Mouse (Mus musculus) cerebellum, postnatal 14 days (tissue): ENCODE results near the gene Gm20458.

Experiments
- DNase-seq, 2 experiments: peaks; one replicate each; pipeline ENCODE4 v3.0.0; 2021; ENCODE audit warnings: mixed read lengths in 2 of 2

Gm20458 gene

GRCm38 (mm10) chr2:164435216-164436090 is 25.3 kb upstream of the Gm20458 start:
- DNase-seq = no peak

GRCm38 (mm10) chr2:164436215-164436913 is 24.4 kb upstream of the Gm20458 start:
- DNase-seq = no peak

GRCm38 (mm10) chr2:164436961-164437360 is 23.8 kb upstream of the Gm20458 start:
- DNase-seq = no peak

GRCm38 (mm10) chr2:164437710-164438109 is 23.1 kb upstream of the Gm20458 start:
- DNase-seq = no peak

GRCm38 (mm10) chr2:164438257-164438656 is 22.5 kb upstream of the Gm20458 start:
- no peak for DNase-seq

GRCm38 (mm10) chr2:164439001-164439421 is 21.8 kb upstream of the Gm20458 start:
- no peak for DNase-seq

DNA sequence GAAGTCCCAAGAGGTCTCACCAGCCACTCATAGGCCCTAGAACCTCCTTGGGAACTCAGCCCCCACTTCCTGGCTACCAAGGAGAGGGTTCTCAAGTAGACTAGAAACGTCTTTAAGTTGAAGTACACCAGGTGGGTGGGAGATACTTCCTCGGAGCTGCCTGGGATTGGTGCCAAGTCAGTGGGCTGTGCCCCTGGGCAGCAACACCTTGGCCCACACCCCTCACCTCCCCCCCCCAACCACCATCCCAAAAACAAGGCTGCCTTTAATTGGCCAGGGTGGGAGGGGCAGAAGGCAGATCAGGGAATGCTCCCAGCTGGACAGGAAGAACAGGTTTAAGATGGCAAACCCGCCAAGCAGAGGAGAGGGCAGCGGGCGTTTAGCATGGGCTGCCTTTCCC is 20.5 kb upstream of the Gm20458 start:
- no peak for DNase-seq

GRCm38 (mm10) chr2:164441155-164441554 is 19.6 kb upstream of the Gm20458 start:
- DNase-seq = no peak

- DNase-seq = no peak
Measured at GRCm38 (mm10) chr2:164441731-164442130, 19.0 kb upstream of the Gm20458 start.

DNA sequence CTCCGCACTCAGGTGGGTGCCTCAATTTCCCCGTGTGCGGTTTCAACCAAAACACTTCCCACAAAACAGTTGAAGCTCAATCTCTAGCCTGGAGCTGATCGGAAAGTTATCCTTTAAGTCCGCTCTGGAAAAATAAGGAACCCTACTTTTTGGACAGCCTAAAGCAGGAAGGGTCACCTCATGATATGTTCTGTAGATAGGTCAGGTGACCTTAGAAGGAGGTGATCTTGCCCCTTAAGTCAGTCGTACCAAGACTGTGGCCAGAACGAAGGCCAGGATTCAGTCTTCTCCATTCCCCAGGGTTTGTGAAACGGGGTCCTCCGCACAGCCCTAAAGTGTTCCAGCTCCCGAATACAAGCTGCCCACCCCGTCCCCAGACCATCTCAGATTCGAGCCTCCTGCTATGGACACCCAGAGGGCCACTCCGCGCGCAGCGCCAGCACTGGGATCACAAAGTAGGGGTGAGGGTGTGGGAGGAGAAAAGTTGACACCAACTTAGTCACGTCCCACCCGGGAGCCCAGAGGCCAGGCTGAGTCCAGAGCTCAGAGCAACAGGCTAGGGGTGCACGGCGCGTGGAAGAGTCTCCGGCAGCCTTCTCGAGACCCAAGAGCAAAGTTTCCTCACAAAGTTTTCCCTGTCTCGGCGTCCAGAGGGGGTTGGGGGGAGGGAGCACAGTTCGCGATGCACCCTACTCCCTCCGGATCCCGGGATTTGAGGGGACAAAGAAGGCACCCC is 18.3 kb upstream of the Gm20458 start:
- DNase-seq = no peak

DNA sequence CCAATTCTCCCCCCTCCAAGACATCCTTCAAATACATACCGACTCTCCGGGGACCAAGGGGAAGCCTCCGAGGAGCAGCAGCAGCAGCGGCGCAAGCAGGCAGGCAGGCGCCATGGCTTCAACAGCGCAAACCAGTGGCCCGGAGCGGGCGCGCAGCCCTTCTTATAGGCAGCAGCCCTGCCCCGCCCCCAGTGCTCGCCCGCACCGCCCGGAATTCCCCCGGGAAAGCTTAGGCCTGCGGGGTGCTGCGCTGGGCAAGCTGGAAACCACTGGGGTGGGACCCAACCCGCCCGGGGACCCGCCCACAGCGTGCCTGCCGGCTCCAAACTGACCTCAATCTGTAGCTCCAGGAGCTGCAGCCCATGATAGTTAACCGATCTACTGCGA is 17.7 kb upstream of the Gm20458 start:
- DNase-seq = peak; percentile 51 to 52

DNA sequence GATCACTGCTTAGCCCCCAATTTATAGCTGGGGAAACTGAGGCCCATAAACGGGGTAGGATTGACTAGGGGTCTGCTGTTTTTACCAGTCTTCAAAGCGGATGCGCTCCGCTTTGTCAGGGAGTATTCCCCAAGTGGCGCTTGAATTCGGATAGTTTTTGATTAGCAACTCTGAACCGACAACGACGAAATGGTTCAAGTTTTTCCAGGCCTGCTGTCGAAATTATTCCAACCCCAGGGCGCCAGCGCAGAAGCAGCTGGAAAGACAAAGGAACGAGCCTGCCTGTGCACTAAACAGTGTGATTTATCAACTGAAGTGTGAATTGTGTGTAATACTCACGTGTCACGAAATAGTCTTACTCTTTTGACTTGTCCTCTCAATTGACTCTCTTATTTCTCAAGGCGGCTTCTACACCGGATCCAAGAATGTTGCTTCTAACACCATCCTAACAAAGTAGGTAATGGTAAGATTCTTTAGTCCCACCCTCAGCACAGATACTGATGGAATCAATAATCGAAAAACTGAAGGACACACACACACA is 17.2 kb upstream of the Gm20458 start, which contains the start of gene Sdc4:
Gene Sdc4 (minus strand): TSS at position 428 of the 541 bp plus-strand sequence.
- DNase-seq = no peak

- no peak for DNase-seq
Measured at GRCm38 (mm10) chr2:164444701-164445100, 16.1 kb upstream of the Gm20458 start.

- DNase-seq = no peak
Measured at GRCm38 (mm10) chr2:164445399-164446085, 15.2 kb upstream of the Gm20458 start.

DNA sequence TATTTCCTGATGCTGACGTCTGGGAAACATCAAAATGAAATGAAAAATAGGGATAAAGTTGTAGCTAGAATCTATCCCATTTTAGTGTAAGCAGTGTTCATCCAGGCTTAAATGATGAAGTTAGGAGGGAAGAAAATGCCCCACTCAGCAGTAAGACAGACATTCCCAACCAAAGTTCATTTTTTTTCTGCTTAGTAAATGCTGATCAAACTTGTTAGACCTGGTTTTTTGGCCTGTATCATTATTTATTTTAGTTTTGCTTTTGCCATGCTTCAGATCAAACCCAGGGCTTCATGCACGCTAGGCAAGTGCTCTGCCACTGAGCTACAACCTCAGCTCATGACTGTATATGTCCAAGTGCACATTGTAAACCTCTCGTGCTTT is 14.7 kb upstream of the Gm20458 start:
- no peak for DNase-seq

DNA sequence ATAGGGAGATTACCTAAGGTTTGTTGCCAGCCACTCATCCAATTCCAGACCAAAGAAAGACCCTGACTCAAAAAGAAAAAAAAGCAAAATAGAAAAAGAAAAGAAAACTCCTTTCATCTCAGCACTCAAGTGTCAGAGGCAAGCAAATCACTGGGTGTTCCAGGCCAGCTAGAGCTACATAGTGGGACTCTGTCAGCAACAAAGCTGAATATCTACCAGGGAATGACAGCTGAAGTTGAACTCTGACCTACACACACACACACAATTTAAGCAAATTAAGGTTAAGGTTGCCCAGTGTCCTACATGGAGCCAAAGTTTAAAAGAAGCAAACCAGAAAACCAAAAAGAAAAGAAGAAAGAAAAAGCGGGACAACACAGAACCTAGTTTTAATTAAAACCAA is 12.6 kb upstream of the Gm20458 start:
- DNase-seq = no peak

DNA sequence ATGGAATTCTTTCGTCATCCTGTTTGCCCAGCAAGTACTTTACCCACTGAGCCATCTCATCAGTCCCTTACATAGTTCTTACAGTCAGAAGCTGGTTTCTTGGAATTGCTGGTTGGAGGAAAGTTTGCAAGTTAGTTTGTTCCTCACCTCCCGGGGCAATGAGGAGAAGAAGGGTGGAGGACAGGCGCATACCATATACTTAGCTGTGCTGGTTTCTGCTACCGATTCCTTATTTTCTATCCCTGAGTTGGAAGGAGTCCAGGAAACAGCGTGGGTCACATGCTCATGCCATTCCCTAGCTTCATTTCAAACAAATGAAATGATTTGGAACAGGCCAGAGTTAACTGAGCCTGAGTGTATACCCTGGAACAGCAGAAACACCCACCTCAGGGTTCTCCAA is 11.8 kb upstream of the Gm20458 start:
- DNase-seq = no peak

GRCm38 (mm10) chr2:164449341-164450042 is 11.3 kb upstream of the Gm20458 start:
- DNase-seq = no peak

DNA sequence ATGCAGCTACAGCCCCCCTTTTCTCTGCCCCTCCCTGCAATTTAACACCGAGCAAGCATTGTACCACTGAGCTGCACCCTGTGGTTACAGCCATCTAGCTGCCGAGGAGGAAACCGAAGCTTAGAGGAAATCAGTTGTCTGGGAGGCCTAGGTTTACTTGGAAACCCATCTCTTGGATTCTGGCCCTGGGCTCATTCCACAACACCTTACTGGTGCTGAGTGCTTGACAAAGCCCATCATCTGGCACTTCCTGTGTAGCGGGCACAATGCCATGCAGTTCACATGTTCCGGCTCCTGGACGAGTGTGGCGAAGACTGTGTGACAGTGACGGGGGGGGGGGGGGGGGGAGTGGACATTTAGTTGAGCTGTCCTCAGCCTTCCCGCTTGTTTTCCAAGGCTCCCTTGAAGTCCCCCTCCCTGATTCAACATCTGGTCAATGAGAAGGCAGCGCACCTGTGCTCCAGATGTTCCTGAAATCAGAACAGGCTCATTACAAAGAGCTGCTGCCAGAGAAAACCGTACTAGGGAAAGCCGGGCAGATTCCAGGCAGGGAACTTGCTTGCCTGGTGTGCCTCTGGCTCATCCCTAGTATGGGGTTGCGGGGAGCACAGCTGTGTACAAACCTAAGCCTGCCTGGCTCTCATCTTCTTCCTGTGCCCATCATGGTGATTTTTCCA is 8.6 kb upstream of the Gm20458 start:
- DNase-seq = no peak

GRCm38 (mm10) chr2:164453047-164453757 is 7.6 kb upstream of the Gm20458 start:
- DNase-seq = no peak
